Mouse (Mus musculus): ENCODE measurements around the gene Ccdc187.
A peak's percentile ranks its signal among the peaks of the same experiment; 100 is the strongest.

Ccdc187 gene

DNA sequence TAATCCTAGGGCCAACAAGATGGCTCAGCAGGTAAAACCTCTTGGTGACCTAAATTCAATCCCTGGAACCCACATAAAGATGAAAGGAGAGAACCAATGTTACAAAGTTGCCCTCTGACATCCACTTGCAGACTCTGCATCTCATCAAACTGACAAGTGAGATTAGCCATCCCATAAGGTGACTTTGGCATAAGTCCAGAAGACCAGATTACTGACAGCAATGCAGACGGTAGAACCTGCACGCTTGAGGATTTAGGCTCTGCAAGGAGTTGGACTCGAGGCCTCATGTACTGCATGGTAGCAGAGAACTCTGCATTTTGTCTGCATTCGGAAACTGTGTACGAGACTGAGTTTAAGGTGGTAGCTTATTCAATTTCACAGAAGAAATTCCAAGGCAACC lies 4.2 kb downstream of the Ccdc187 start:
- ATAC-seq (ENCODE audit: insufficient number of reproducible peaks, low FRiP score, low TSS enrichment): no peak

DNA sequence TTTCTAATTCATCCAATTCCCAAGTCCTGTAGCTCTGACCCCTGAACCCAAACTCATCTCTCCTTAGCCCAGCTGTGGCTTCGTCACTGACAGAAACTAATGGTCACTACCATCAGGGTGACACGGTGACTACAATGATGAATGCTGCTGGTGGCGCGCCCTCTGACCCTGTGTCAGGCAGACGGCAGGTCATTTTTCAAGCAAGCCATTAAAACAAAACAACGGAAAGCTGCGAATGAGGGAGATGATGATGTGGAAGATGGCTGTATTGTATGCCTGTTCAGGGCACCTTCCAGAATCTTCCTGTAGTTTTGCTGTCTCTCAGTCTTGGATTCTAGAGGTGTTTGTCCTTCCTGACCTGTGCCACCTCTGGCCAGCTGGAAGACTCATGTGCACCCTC lies 8.0 kb downstream of the Ccdc187 start:
- ATAC-seq (ENCODE audit: insufficient number of reproducible peaks, low FRiP score, low TSS enrichment): no peak

DNA sequence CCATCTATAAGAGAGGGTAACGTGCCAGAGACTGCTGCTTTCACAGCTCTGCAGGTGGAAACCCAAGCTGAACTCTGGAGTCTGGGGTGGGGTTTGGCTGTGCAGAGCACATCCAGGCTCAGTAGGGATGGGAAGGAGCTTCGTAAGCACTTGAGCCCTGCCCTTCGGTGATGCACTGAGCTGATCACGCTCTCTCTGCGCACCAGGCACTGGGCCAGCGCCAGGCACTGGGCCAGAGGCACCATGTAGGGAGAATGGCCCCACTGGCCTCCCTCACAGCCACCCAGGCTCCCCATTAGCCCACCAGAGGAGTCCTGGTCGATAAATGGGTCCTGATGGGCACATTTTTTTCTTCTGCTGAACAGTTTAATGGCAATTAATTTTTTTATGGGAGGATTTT lies 8.6 kb downstream of the Ccdc187 start:
- no peak for ATAC-seq (ENCODE audit: insufficient number of reproducible peaks, low FRiP score, low TSS enrichment)

DNA sequence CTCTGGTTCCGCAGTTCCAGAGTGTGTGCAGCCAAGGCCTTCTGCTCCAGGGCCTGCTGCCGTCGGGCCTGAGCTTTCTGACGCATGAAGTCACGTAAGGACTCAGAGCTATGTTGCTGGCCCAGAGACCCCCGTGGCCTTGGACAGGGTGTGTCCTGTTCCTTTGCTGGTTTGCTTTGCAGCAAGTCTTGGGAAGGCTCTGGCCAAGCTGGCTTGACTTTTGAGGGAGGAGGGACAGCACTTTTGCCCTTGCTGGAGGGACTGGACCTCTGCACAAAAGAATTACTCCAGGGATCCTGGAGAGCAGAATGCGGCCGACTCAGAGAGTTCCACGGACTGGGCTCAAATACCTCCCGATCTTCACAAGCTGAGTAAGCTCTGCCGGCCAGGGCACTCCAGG lies 13.8 kb downstream of the Ccdc187 start:
- no peak for ATAC-seq (ENCODE audit: insufficient number of reproducible peaks, low FRiP score, low TSS enrichment)

DNA sequence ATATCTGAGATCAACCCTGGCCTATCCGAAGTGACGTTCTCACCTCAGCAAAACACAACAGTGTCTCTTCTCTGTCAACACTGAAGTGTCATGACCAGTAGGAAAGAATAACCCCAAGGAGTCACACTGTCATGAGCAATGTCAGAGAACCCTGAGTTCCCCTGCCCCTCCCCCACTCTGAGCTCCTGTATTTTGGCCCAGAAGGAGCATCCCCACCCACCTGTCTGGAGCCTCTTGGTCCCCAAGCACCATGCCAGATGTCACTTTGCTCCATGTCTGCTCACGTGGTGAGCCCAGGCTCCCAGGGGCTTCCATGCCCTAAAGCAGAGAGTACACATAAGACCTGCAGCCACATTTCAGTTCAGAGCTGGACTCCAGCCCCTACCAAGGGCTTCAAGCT lies 14.6 kb downstream of the Ccdc187 start:
- ATAC-seq (ENCODE audit: insufficient number of reproducible peaks, low FRiP score, low TSS enrichment): no peak

DNA sequence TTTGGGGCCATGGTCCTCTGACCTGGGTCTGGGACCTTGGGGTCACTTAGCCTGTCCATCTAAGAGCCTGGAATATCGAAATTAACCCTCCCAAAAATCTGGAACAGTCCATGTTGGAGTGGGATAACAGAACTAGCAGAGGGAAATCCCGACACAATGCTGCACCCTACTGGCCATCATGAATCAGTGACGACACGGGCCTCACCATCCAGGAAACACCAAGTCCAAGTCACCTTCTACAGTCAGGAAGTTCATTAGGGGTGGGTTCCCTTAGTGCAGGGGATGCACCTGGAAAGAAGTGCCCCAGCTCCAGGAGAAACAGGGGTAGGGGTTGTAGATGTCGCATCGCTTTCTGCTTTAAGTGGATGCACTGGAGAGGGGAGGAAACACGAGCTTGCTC lies 20.7 kb downstream of the Ccdc187 start:
- peak; percentile 61; the same call in 1 of the 2 replicates for ATAC-seq (ENCODE audit: insufficient number of reproducible peaks, low FRiP score, low TSS enrichment)

DNA sequence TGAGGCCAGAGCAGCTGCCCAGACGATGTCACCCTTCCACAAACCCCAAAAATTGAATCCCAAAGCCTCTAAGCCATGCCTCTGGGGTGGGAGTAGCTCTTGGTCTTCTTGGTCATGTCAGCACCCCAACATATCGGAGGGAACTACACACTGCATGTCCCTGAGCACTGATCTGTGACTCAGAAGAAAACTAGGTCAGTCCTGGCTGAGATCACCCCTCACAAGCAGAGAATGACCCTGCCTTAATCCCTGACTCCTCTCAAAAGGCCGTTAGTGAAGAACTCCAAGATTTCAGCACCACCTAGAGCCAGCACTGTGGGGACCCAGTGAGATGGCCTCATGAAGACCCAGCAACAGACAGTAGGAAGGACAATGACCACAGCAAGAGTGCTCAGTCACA lies 26.1 kb downstream of the Ccdc187 start:
- ATAC-seq (ENCODE audit: insufficient number of reproducible peaks, low FRiP score, low TSS enrichment): no peak

DNA sequence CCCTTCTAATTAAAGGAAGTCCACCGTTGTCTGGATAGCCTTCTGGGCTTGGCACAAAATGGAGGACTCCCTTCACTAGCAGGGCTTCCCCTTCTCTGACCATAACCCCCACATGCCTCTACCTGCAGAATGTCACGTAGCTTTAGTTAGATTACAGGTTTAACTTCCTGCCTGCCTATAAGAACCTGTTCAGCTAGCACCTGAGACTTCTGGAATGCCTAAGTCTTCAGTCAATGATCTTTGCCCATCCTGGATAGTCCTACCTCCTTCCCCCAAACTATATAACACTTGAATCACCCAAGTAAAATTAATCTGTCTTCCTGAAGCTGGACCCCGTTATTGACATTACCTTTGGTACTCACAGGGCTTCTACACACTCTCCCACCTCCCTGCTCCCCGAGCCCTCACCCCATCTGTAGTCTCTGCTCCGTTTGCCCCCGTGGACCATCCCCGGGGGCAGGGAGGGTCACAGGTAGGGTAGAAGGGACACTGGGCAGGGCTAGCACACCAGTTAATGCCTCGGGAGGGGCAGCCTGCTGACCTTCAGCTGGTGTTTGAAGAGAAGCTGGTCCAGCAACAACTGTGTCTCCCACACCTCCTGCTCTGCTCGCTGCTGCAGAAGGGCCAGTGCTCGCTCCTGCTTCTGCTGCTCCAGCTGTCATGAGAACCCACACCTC lies 28.2 kb downstream of the Ccdc187 start:
- ATAC-seq (ENCODE audit: insufficient number of reproducible peaks, low FRiP score, low TSS enrichment): no peak

DNA sequence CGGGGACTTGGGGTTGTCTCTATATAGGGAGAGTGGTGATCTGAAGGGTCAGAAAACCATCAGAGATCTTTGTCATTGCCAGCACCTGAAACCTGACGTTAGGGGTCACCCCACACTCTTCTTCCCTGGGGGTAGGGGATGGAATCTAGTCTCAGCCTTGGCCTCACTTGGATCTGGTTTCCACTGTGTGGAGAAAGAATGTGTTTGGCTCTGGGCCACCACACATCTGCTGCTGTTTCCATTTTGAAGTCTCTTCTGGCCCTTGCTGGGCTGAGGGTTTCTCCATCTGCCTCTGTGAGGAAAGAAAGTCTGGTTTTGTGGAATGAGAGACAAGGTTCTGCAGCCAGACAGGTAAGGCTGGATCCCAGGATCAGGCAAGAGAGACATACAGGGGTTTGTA lies 29.3 kb downstream of the Ccdc187 start:
- ATAC-seq (ENCODE audit: insufficient number of reproducible peaks, low FRiP score, low TSS enrichment): no peak

DNA sequence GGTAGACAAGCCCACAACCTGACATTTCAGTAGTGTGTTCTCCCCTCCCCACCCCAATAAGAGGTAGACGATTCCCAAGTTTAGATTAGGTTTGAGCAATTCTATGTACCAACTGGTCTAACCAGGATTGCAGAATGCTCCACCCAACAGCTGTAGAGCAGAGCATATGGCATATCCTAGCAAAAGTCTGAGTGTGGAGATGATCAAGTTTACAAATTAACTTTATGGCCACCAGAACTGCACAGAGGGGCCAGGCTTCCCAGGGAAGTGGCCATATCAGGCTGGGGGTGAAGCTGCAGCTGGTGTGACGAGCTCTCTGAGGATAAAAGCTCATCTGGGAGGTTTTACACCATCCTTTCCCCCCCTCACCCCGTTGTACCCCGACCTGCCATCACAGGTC lies 29.7 kb downstream of the Ccdc187 start:
- no peak for ATAC-seq (ENCODE audit: insufficient number of reproducible peaks, low FRiP score, low TSS enrichment)

DNA sequence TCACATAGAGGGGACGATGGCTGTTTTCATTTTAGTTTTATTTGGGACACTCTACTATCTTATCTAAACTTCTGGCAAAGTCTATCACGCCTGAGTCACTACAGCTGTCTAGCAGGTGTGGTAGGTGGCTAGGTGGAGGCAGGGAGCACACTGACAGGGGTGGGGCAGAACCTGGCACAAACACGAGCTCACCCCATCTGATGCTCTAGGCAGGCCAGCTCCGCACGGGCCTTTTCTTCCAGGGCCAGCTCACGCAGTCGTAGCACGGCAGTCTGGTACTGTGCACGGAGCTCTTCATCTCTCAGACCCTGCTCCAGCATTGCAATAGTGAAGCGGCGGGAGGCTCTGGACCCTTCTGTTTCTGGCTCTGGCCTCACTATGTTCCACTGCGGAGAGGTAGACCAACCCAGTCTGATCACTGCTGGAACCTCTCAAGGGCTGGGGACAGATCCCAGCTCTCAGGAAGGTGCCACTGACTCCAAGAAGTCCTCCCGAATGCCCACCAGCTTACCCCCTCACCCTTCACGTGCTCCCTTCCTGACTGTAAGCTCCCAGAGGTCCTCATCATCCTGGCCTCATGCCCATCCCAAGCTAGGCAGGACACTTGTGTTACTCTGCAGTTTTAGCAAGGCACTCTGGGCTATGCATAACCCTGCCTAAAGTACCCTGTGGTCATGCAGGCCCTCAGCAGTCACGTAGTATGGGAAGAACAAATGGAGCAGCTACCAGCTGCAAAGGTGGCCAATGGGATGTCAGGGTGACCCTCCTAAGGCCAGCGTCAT lies 36.9 kb downstream of the Ccdc187 start:
- ATAC-seq (ENCODE audit: insufficient number of reproducible peaks, low FRiP score, low TSS enrichment): no peak

DNA sequence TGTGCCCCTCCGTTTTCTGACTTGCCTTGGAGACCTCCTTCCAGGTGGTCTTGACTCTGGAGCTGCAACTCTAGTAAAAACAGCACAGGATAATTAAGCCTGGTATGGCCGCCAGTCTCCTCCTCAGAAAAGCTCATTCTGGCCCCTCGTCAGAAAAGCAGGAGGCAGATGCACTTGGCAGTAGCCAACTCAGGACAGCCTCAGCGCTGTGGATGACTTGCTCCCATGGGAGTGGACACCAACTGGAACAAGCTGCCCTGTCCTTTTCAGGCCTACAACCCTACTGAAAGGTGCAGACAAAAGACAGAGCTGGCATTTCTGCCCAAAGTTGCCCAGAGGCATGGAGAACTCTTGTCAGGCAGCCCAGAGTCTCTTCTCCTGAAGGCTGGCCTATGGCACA lies 39.5 kb downstream of the Ccdc187 start:
- no peak for ATAC-seq (ENCODE audit: insufficient number of reproducible peaks, low FRiP score, low TSS enrichment)

DNA sequence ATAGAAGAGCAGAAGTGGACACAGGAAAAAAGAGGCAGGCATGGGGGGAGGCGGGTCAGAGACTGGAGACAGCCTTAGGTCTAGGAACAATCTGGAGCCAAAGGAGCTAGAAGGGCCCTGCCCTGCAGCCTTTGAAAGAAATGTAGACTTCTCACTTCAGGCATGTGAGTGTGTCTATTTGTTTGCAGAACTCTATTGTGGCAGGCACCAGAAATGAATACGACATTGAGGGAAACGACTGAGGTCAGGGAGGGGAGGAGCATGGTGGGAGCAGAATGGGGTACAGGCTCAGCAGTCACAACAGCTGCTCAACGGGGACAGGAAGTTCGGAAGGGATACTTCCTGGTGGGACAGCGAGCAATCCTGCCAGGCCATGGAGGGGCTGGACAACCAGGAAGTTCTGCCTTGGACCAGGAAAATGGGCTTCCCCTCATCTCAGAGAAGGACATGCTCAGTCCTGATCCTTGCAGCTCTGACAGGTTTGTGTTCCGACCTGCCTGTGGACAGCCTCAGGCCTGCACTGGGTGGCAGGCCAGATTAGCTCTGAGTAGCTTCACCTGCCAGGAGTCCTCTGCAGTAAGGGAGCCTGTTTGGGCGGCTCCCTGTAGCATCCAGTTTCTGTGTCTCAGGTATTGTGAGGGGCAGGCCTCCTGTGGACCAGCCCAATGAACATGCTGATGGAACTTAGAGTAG lies 41.7 kb downstream of the Ccdc187 start:
- no peak for ATAC-seq (ENCODE audit: insufficient number of reproducible peaks, low FRiP score, low TSS enrichment)

DNA sequence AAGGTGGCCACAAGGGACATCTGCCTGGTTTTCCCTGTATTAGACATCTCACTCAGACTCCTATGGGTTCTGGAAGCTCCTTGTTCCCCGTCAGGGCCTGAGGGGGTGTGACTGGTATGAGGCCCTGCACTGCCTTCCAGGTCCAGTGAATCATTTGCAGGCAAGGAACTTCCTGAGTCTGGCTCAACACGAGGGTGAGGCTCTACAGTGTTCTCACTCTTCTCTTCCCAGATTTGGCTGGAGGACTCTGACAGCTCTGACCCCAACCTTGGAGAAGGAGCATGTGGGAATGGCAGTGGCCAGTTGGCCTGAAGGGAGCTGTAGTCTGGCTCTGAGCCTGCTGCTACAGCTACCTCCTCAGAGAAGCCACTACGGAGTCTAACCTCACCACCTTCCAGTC lies 46.8 kb downstream of the Ccdc187 start:
- no peak for ATAC-seq (ENCODE audit: insufficient number of reproducible peaks, low FRiP score, low TSS enrichment)

DNA sequence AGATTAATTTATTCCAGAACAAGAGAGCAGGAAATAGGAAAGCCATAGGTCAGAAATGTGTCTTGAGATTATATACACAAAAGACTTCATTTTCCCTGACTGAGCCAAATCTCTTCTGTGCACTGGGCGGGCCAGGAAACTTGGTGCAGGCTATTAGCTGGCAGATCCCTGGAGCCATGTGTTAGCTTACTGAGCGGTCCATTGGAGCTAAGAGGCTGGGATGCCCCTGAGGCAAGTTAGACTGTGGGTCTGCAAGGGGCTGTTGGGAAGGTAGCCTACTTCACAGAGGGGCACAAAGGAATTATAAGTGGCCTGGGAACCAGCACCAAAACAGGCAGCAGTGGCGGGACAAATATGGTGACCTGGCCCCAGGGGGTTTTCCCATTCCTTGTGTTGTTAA lies 53.5 kb downstream of the Ccdc187 start:
- no peak for ATAC-seq (ENCODE audit: insufficient number of reproducible peaks, low FRiP score, low TSS enrichment)

DNA sequence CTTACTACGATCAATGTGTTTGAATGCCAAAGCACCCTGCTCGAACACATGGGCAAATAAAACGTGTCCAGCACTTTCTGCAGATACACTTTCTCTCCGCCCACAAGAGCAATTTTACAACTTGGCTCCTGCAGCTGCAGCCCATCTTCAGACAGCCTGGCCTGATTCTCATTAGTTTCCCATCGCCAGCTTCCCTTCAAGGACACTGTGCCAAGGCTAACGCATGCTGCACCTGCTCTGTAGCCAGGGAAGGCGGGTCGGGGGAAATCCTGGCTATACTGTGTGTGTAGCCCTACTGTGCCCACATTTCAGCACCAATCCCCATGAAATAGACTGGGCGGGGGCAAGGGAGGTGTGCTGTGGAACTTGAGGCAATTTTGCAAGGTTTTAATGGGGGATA lies 54.0 kb downstream of the Ccdc187 start:
- ATAC-seq (ENCODE audit: insufficient number of reproducible peaks, low FRiP score, low TSS enrichment): no peak

DNA sequence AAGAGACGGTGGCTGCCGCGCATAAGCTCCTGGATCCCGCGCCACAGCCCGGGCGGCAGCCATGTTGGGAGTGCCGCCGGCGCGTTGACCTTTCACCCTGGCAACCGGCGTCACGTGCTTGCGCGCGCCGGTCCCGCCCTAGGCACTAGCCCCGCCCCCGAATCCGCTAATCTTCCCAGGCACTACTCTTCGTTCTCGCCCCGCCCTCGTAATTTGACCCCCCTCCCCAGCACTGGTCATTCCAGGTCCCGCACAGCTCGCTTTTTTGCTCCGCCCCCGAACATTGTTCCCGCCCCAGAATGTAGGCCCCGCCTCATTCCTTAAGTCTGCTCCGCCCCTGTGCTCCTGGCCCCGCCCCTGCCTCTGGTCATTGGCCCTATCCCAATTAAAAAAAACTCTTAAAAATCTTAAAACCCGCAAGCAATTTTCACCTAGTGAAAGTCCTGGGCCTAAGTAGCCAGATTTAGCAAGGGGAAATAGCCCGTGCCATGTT lies 57.0 kb downstream of the Ccdc187 start, which contains the start of gene Qsox2:
Gene Qsox2 (minus strand): TSS at position 236 of the 493 bp plus-strand sequence.
- ATAC-seq (ENCODE audit: insufficient number of reproducible peaks, low FRiP score, low TSS enrichment): peak; percentile 64; the same call in 1 of the 2 replicates

DNA sequence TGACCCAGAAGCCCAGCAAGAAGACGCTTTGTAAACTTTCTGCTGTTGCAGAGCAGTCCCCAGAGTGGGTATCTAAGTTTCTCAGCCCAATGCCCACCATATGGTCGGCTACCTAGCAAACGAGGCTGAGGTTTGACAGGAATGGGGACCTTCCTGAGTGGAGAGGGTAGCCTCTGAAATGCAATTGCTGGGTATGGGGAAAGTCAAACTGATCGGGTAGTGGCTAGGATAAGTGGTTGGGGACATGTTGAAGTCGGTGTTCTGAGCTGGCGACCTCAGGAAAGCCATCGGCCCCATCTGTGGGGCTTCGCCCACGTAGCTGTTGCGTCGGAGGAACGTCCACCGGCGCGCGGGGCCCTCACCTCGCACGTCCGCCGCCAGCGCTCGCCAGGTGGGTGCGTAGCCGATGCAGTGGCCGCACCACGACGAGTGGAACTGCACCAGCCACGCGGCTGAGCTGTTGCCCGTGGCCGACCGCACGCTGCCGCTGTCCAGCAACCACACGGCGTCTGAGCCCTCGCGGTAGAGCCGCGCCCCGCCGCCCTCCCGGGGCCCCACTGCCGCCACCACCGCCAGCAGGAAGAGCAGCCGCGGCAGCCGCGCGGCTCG lies 57.6 kb downstream of the Ccdc187 start:
- ATAC-seq (ENCODE audit: insufficient number of reproducible peaks, low FRiP score, low TSS enrichment): 0 out of 2 replicates have a peak, but pooled peaks have one; percentile 26

DNA sequence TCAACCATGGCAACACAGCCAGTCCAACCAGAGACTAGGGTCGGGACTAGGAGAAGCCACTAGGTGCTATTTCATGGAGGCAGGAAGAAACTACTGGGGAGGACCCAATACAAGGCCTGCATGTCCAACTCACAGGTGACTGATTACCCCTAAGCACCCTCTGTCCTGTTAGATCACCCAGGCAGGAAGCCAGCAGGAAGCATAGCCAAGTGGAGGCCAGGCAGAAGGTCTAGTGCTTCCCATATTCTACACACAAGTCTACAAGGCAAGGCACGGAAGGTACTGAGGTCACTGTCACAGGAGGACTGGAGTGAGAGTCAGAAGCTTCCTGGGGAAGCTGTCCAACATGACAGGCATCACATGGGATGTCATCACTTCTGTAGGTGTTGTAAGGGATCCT lies 59.6 kb downstream of the Ccdc187 start:
- ATAC-seq (ENCODE audit: insufficient number of reproducible peaks, low FRiP score, low TSS enrichment): no peak

DNA sequence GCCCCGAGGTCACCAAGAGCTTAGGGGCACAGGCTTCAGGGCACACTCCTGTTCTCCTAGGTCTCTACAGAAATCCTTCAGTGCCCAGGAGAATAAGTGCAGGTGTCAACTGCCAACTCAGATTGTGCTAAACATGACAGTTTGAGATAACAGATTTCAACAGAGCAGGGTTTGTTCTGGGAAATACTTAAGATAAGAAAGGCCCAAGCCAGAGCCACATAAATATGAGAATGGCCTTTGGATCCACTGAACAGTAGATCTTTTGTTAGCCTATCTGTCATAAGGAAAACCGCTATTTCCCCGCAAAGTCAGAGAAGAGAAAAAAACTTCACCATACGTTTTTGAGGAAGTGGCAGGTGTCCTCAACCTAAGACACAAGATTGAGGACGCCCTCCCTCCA lies 60.1 kb downstream of the Ccdc187 start:
- no peak for ATAC-seq (ENCODE audit: insufficient number of reproducible peaks, low FRiP score, low TSS enrichment)

DNA sequence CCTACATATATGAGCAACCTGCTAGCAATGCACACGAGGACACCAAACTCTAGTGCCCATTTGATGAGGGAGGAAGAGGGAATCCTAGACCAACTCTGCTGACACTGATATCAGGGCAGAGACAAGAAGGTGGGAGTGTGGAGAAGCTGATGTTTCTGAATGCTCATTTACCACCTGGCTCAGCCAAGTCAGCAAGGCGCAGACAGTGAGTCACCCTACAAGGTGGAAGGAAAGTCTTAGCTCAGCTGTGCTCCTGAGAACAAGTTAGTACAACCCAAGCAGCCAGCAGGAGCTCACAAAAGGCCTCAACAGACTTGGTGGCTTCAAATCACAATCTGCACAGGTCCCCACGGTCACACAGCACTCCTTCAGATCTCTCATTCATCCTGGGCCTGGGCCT lies 63.0 kb downstream of the Ccdc187 start:
- ATAC-seq (ENCODE audit: insufficient number of reproducible peaks, low FRiP score, low TSS enrichment): no peak
